Mouse (Mus musculus) activated CD4-positive, CD25-positive, alpha-beta regulatory T cell, adult 9 weeks (primary cell): ENCODE data around the gene Smarcal1. TPM values are rescaled to one million over a fixed set of nuclear protein-coding genes. Genes with fewer than 3 reads are reported as not detected.

ENCODE experiments used
- polyA plus RNA-seq: library from polyadenylated mRNA; unstranded; fragments of 100-300 nt; shearing (Covaris generic); gene quantifications from one replicate; pipeline ENCODE4 v1.2.1, GENCODE M21; 2017

Gene Smarcal1
- 28.3 TPM for polyA plus RNA-seq

DNA sequence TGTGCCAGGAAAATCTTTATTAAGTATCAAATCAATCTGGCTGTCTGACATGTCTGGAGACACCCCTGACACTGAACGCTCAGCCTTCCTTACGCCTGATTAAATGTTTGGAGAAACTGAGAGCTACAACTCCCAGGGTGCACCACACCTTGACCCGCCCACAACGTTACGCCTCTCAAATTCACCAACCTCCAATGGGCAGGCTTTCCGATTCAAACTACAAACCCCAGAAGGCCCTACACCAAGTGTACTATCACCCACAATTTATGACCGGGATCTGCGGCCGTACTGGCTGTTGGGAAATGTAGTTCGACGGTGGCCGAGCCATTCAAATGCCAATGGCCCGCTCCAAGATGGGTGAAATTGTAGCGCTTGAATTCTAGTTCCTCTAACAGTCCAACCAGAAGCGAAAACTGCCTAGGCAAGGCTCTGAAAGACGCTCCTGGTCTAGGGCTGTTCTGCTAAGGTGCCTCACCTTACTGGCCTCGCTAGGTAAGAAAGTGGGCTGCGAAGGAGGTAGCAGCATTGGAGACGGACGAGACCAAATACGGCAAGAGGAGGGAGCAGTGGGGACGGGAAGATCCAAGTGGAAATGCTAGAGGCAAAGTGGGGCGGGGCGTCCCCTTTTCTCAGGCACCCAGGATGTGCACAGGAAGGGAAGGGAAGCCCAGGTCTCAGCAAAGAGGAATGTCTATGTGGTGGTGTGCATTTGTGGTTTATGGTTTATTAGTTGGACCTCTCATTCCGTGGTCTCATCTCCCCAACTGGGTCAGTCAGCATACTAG is at the start of gene Smarcal1:
TSS of gene Smarcal1 (plus strand) at position 305 of the 785 bp plus-strand sequence.

DNA sequence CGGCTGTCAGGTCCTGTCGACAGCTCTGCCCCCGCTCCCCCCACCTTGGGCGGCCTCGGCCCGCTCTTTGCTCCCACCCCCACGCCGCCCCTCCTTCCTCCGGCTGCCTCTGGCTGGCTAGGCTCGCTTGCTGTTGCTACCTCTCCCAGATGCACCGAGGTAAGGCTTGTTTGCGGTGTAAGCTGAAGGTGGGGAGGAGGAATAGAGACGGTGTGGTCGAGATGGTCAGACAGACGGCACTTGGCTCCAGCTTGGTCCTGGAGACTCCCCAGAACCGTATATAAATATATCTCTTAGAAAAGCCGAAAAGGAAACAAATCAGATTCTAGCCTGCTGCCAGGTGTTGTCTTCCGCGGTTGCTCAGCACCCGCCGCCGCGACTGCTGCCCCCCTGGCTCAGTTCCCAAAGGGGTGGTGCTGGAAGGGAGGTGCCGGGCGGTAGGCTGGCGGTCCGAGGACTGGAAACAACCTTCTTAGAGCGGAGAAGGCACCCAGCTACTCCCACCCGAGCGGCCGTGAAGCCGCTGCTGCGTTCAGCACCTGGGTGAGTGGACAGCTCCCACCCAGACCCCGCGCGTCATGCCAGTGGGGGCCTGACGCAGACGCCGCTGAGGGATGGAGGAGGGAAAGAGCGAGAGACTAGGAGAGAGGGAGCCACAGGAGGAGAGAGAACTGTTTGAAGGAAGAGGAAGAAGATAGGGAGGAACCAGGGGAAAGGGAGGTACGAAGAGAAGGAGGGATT is 46.3 kb upstream of the Smarcal1 start, which contains the start of gene March4:
TSS of gene March4 (minus strand) at position 320 of the 741 bp plus-strand sequence.

Other genes with a start within 250 kb of the Smarcal1 start
- gene March4, start 46.3 kb upstream of the Smarcal1 start, polyA plus RNA-seq, result not detected
- 0.28 TPM for gene Ankar, start 117.3 kb downstream of the Smarcal1 start, polyA plus RNA-seq
- 2,774 TPM for gene Rpl37a, start 128.0 kb downstream of the Smarcal1 start, polyA plus RNA-seq
- gene Igfbp2, start 241.3 kb downstream of the Smarcal1 start, polyA plus RNA-seq, result not detected